Mouse (Mus musculus): ENCODE results near the gene Gm16430. TPM values are rescaled to one million over a fixed set of nuclear protein-coding genes. Genes with fewer than 3 reads are reported as not detected.
"Not testable (repeated sequence)": the region's sequence is repeated elsewhere in the genome, so short reads cannot be mapped to it uniquely, and the experiment has no call there.

Gm16430 gene
- not detected for total RNA-seq (2021)
- long read RNA-seq, result 0 reads

GRCm38 (mm10) chrX:54621911-54622310 is at the start of gene Gm16430:
TSS of gene Gm16430 (plus strand) at chrX:54622211.
- DNase-seq (ENCODE audit: low spot score in 2 of 2), result not testable (repeated sequence)

Other genes starting within 250 kb of the Gm16430 start
- gene Gm16405, start 91.0 kb upstream of the Gm16430 start, total RNA-seq (2021), result not detected